Mouse (Mus musculus) intestine, postnatal 0 days (tissue): ENCODE data around the gene Sh3bp5. TPM values are rescaled to one million over a fixed set of nuclear protein-coding genes. Genes with fewer than 3 reads are reported as not detected.
A peak's percentile ranks its signal among the peaks of the same experiment; 100 is the strongest.

ENCODE experiments used
- ATAC-seq: fragments of 200-750 bp; cut with Nextera tagmentation; 2 replicates; pipeline ENCODE4 v1.8.0; 2017; ENCODE audit warnings: mild to moderate bottlenecking, moderate TSS enrichment, moderate library complexity
- H3K27ac ChIP-seq: fragments of 300-500 bp; sonication (generic); 2 replicates; pipeline ENCODE4 v1.5.1; 2014; ENCODE audit warnings: mild to moderate bottlenecking, low read depth, low read length, moderate library complexity
- H3K27me3 ChIP-seq: fragments of 300-500 bp; sonication (generic); replicated peaks from 2 replicates; pipeline ENCODE4 v1.6.1; 2014; ENCODE audit warnings: low read length, mixed read lengths; ENCODE audit not compliant: control insufficient read depth, insufficient read depth
- H3K36me3 ChIP-seq: fragments of 300-500 bp; sonication (generic); 2 replicates; pipeline ENCODE4 v1.6.1; 2014; ENCODE audit warnings: mild to moderate bottlenecking, moderate library complexity; ENCODE audit not compliant: control insufficient read depth, insufficient read depth
- H3K4me1 ChIP-seq: fragments of 300-500 bp; sonication (generic); replicated peaks from 2 replicates; pipeline ENCODE4 v1.6.1; 2014; ENCODE audit warnings: antibody characterized with exemption, low read length, mixed read lengths; ENCODE audit not compliant: control insufficient read depth, insufficient read depth
- H3K4me2 ChIP-seq: fragments of 300-500 bp; sonication (generic); replicated peaks from 2 replicates; pipeline ENCODE4 v1.6.1; 2014; ENCODE audit warnings: low read depth, mild to moderate bottlenecking, moderate library complexity
- H3K4me3 ChIP-seq: fragments of 300-500 bp; sonication (generic); 2 replicates; pipeline ENCODE4 v1.5.1; 2014; ENCODE audit warnings: low read depth, low read length
- H3K9ac ChIP-seq: fragments of 300-500 bp; sonication (generic); 2 replicates; pipeline ENCODE4 v1.6.1; 2014; ENCODE audit warnings: mild to moderate bottlenecking, low read depth, low read length
- H3K9me3 ChIP-seq: fragments of 300-500 bp; sonication (generic); 2 replicates; pipeline ENCODE4 v1.6.1; 2016; ENCODE audit warnings: mixed run types; ENCODE audit not compliant: control insufficient read depth
- CTCF ChIP-seq: sonication (generic); IDR thresholded peaks from 2 replicates; pipeline ENCODE4 v1.5.1; 2016; ENCODE audit warnings: low read depth, mild to moderate bottlenecking, control low read depth, antibody characterized with exemption, moderate library complexity
- whole genome bisulfite sequencing: fragments of 180-500 bp; shearing (Covaris S2); extraction: QIAGEN DNeasy Blood & Tissue Kit; methylation state at CpG from one replicate; pipeline ENCODE4 v1.1.7; 2014; 5-methylcytosine and 5-hydroxymethylcytosine counted together
- polyA plus RNA-seq: library from polyadenylated mRNA; unstranded; fragments of >200 nt; fragmentation: Nextera tagmentation; extraction: Ambion mirVana; gene quantifications from 2 replicates; pipeline ENCODE4 v1.2.1, GENCODE M21; 2015

Sh3bp5 gene
- polyA plus RNA-seq: 12.0 and 12.4 TPM in 2 replicates

- no peaks in the 10 kb centered on the region for H3K4me1 ChIP-seq
- H3K27ac ChIP-seq: 0 out of 2 replicates have a peak within 1 kb of the TSS, but pooled peaks have one; percentile 11
- whole genome bisulfite sequencing: 9% methylated on average over 49 of the region's 49 CpGs
- peak within 1 kb of the TSS; percentile 86 for H3K4me2 ChIP-seq
- ATAC-seq: peak; percentile 96
- peak within 1 kb of the TSS; percentile 67 for H3K4me3 ChIP-seq
- H3K27me3 ChIP-seq: no peaks in the 10 kb centered on the region
- H3K9ac ChIP-seq: peak within 1 kb of the TSS; percentile 77
- no peaks in the 10 kb centered on the region for H3K36me3 ChIP-seq
- TF ChIP-seq CTCF: peak; percentile 99
- H3K9me3 ChIP-seq: no peaks in the 10 kb centered on the region
Observed at GRCm38 (mm10) chr14:31435930-31436693, at the start of gene Sh3bp5. TSS of gene Sh3bp5 (minus strand) at chr14:31436078.

- Histone ChIP-seq H3K4me3 (no peak overlapping the region), H3K27ac (peak overlapping the region; percentile 54), H3K27me3 (no peaks in the 10 kb centered on the region), H3K9ac (no peak overlapping the region), H3K9me3 (no peaks in the 10 kb centered on the region), H3K4me1 (no peaks in the 10 kb centered on the region), H3K36me3 (peaks cover 74% of the 10 kb centered on the region), H3K4me2 (no peak overlapping the region)
- TF ChIP-seq CTCF: no peak
- WGBS: 83% methylated on average over 5 of the region's 5 CpGs
- ATAC-seq: peak; percentile 87
Observed at GRCm38 (mm10) chr14:31482417-31482816, 46.5 kb upstream of the Sh3bp5 start.

GRCm38 (mm10) chr14:31473297-31473696, 37.4 kb upstream of the Sh3bp5 start:
- no peak for ATAC-seq
- Histone ChIP-seq H3K27ac (no peak overlapping the region), H3K4me2 (no peak overlapping the region), H3K9ac (no peak overlapping the region), H3K4me1 (no peaks in the 10 kb centered on the region), H3K4me3 (no peak overlapping the region), H3K27me3 (no peaks in the 10 kb centered on the region), H3K9me3 (no peaks in the 10 kb centered on the region), H3K36me3 (no peaks in the 10 kb centered on the region)
- TF ChIP-seq CTCF: peak; percentile 48
- WGBS: 82% methylated on average over 2 of the region's 2 CpGs

- Histone ChIP-seq H3K9me3 (no peaks in the 10 kb centered on the region), H3K4me1 (no peaks in the 10 kb centered on the region), H3K27me3 (no peaks in the 10 kb centered on the region), H3K4me3 (no peak overlapping the region), H3K27ac (no peak overlapping the region), H3K36me3 (no peaks in the 10 kb centered on the region), H3K9ac (no peak overlapping the region), H3K4me2 (no peak overlapping the region)
- 8% methylated on average over 5 of the region's 5 CpGs for WGBS
- TF ChIP-seq CTCF: peak; percentile 78
- no peak for ATAC-seq
Observed at GRCm38 (mm10) chr14:31472451-31473061, 36.7 kb upstream of the Sh3bp5 start.

DNA sequence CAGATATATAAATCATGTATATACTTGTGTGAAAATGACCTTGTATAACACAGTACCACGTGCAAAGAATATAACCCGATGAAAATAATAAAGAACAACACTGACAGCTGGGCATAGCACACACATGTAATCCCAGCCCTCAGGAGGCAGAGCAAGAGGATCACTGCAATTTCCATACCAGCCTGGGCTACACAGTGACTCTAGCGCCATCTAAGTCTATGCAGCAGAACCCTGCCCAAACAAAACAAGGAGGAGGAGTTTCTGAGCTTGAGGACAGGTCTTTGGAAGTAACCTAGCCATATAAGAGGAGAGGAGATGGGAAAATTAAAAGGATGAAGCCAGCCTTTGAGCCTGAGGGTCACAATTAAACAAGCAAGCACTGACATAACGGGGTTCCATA, 33.8 kb upstream of the Sh3bp5 start:
- no peak for ATAC-seq
- no peak overlapping the region for H3K9ac ChIP-seq
- no peaks in the 10 kb centered on the region for H3K9me3 ChIP-seq
- WGBS: 60% methylated on average over 4 of the region's 4 CpGs
- H3K4me1 ChIP-seq: no peaks in the 10 kb centered on the region
- H3K27ac ChIP-seq: no peak overlapping the region
- H3K4me3 ChIP-seq: no peak overlapping the region
- no peak overlapping the region for H3K4me2 ChIP-seq
- H3K36me3 ChIP-seq: no peaks in the 10 kb centered on the region
- TF ChIP-seq CTCF: peak; percentile 44
- H3K27me3 ChIP-seq: no peaks in the 10 kb centered on the region

GRCm38 (mm10) chr14:31464176-31464575, 28.3 kb upstream of the Sh3bp5 start:
- Histone ChIP-seq H3K4me2 (no peak overlapping the region), H3K9me3 (no peaks in the 10 kb centered on the region), H3K9ac (no peak overlapping the region), H3K4me1 (no peaks in the 10 kb centered on the region), H3K36me3 (no peaks in the 10 kb centered on the region), H3K27ac (no peak overlapping the region), H3K27me3 (no peaks in the 10 kb centered on the region), H3K4me3 (no peak overlapping the region)
- 62% methylated on average over 8 of the region's 8 CpGs for WGBS
- peak; percentile 69 for TF ChIP-seq CTCF
- ATAC-seq: no peak
